Mouse (Mus musculus) CH12.LX (cell line): ENCODE results near the gene Tex9.

Experiments used
- CTCF ChIP-seq, 2 experiments: IDR thresholded peaks in 1 of 2; conservative IDR thresholded peaks in 1 of 2; 2 replicates each; pipeline ENCODE4 v1.5.1; 2011 to 2012; ENCODE audit warnings: low read depth in 2 of 2, low read length in 2 of 2, improper control_type of control experiment in 1 of 2, inconsistent platforms in 1 of 2, mild to moderate bottlenecking in 1 of 2, moderate library complexity in 1 of 2
- ELF1 ChIP-seq: IDR thresholded peaks from 2 replicates; pipeline ENCODE4 v1.6.1; 2014; ENCODE audit warnings: low read depth, mild to moderate bottlenecking, inconsistent platforms, low read length, improper control_type of control experiment
- EP300 ChIP-seq: IDR thresholded peaks from 2 replicates; pipeline ENCODE4 v1.6.1; 2011; ENCODE audit warnings: low read length, improper control_type of control experiment
- ETS1 ChIP-seq: conservative IDR thresholded peaks from 2 replicates; pipeline ENCODE4 v1.6.1; 2012; ENCODE audit warnings: low read depth, mild to moderate bottlenecking, inconsistent platforms, low read length, improper control_type of control experiment, moderate library complexity
- GABPA ChIP-seq: IDR thresholded peaks from 2 replicates; pipeline ENCODE4 v1.6.1; 2012; ENCODE audit warnings: low read depth, low read length, improper control_type of control experiment, inconsistent platforms; ENCODE audit not compliant: insufficient replicate concordance
- IRF4 ChIP-seq: IDR thresholded peaks from 2 replicates; pipeline ENCODE4 v1.6.1; 2014; ENCODE audit warnings: low read depth, mild to moderate bottlenecking, inconsistent platforms, low read length, improper control_type of control experiment
- MXI1 ChIP-seq: IDR thresholded peaks from 2 replicates; pipeline ENCODE4 v1.6.1; 2011; ENCODE audit warnings: mild to moderate bottlenecking, low read depth, low read length, improper control_type of control experiment
- NRF1 ChIP-seq: IDR thresholded peaks from 2 replicates; pipeline ENCODE4 v1.6.1; 2014; ENCODE audit warnings: low read depth, mild to moderate bottlenecking, inconsistent platforms, low read length, improper control_type of control experiment, moderate library complexity
- POLR2A ChIP-seq: IDR thresholded peaks from 2 replicates; pipeline ENCODE4 v1.6.1; 2011; ENCODE audit warnings: low read depth, mild to moderate bottlenecking, improper control_type of control experiment, low read length
- SMC3 ChIP-seq: IDR thresholded peaks from 2 replicates; pipeline ENCODE4 v1.6.1; 2011; ENCODE audit warnings: low read depth, low read length, improper control_type of control experiment
- TCF12 ChIP-seq: IDR thresholded peaks from 2 replicates; pipeline ENCODE4 v1.6.1; 2014; ENCODE audit warnings: low read depth, mild to moderate bottlenecking, inconsistent platforms, low read length, improper control_type of control experiment
- ZMIZ1 ChIP-seq: IDR thresholded peaks from 2 replicates; pipeline ENCODE4 v1.6.1; 2012; ENCODE audit warnings: low read depth, mild to moderate bottlenecking, inconsistent platforms, low read length, improper control_type of control experiment
- ZNF384 ChIP-seq: IDR thresholded peaks from 2 replicates; pipeline ENCODE4 v1.6.1; 2012; ENCODE audit warnings: low read depth, low read length, improper control_type of control experiment, inconsistent platforms

DNA sequence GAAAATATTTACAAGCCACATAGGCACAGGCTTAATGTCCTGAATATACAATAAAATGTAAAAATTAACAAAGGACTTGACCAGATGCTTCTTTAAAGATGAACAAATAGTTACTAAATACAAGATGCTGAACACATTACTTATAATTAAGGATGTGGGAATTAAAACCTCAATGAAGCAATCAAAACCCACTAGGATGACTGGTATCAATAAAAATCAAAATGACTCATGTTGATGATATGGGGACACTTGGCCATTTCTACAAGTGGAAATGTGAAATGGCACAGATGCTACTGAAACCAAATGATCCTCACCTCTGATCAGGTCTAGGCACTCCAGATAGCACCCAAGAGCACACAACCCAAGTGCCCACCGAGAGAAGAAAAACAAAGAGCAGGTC, 27.2 kb downstream of the Tex9 start:
- no peak for TF ChIP-seq POLR2A
- no peak for TF ChIP-seq CTCF (conservative IDR thresholded peaks at IDR 0.05 in 1 of 2, IDR thresholded peaks at IDR 0.05 in 1 of 2; ENCODE audit: low read depth in 2 of 2, low read length in 2 of 2)
- TF ChIP-seq EP300: no peak
- TF ChIP-seq SMC3: no peak
- no peak for TF ChIP-seq ETS1
- no peak for TF ChIP-seq NRF1
- TF ChIP-seq MXI1: no peak
- TF ChIP-seq GABPA: no peak
- TF ChIP-seq TCF12: no peak
- no peak for TF ChIP-seq ZNF384
- TF ChIP-seq ELF1: no peak
- no peak for TF ChIP-seq ZMIZ1
- TF ChIP-seq IRF4: no peak
